Mouse (Mus musculus) neural tube, embryonic 11.5 days (tissue): ENCODE data around the gene Sephs1. TPM values are rescaled to one million over a fixed set of nuclear protein-coding genes. Genes with fewer than 3 reads are reported as not detected.
"Not testable (repeated sequence)": the region's sequence is repeated elsewhere in the genome, so short reads cannot be mapped to it uniquely, and the experiment has no call there.

Experiments used
- ATAC-seq: fragments of 200-750 bp; cut with Nextera tagmentation; 2 replicates; pipeline ENCODE4 v1.8.0; 2017; ENCODE audit warnings: moderate number of reproducible peaks, mild to moderate bottlenecking, moderate TSS enrichment, moderate library complexity; ENCODE audit not compliant: insufficient read depth, low FRiP score, low TSS enrichment
- DNase-seq: peaks from one replicate; pipeline ENCODE4 v3.0.0-alpha.2; 2015; ENCODE audit warnings: low spot score
- H3K27ac ChIP-seq: fragments of 300-500 bp; sonication (generic); 2 replicates; pipeline ENCODE4 v1.5.1; 2014; ENCODE audit warnings: low read depth, mild to moderate bottlenecking, low read length
- H3K27me3 ChIP-seq: fragments of 300-500 bp; sonication (generic); 2 replicates; pipeline ENCODE4 v1.6.1; 2014; ENCODE audit warnings: mild to moderate bottlenecking, low read length, mixed read lengths; ENCODE audit not compliant: control insufficient read depth, insufficient read depth
- H3K36me3 ChIP-seq: fragments of 300-500 bp; sonication (generic); 2 replicates; pipeline ENCODE4 v1.6.1; 2014; ENCODE audit warnings: mild to moderate bottlenecking, low read length, moderate library complexity, mixed read lengths; ENCODE audit not compliant: control insufficient read depth, insufficient read depth
- H3K4me1 ChIP-seq: fragments of 300-500 bp; sonication (generic); 2 replicates; pipeline ENCODE4 v1.6.1; 2014; ENCODE audit warnings: low read length, mixed read lengths; ENCODE audit not compliant: control insufficient read depth, insufficient read depth
- H3K4me2 ChIP-seq: fragments of 300-500 bp; sonication (generic); 2 replicates; pipeline ENCODE4 v1.6.1; 2014; ENCODE audit warnings: low read depth, mild to moderate bottlenecking, moderate library complexity
- H3K4me3 ChIP-seq: fragments of 300-500 bp; sonication (generic); 2 replicates; pipeline ENCODE4 v1.5.1; 2014; ENCODE audit warnings: low read depth, low read length
- H3K9ac ChIP-seq: fragments of 300-500 bp; sonication (generic); 2 replicates; pipeline ENCODE4 v1.6.1; 2014; ENCODE audit warnings: mild to moderate bottlenecking, low read length
- H3K9me3 ChIP-seq: fragments of 300-500 bp; sonication (generic); 2 replicates; pipeline ENCODE4 v1.6.1; 2016; ENCODE audit warnings: low read length; ENCODE audit not compliant: control insufficient read depth
- WGBS: fragments of 180-500 bp; shearing (Covaris S2); extraction: QIAGEN DNeasy Blood & Tissue Kit; methylation state at CpG from one replicate; pipeline ENCODE4 v1.1.7; 2014; 5-methylcytosine and 5-hydroxymethylcytosine counted together
- polyA plus RNA-seq: library from polyadenylated mRNA; unstranded; fragments of >200 nt; fragmentation: Nextera tagmentation; extraction: Ambion mirVana; gene quantifications from 2 replicates; pipeline ENCODE4 v1.2.1, GENCODE M21; 2014

The Sephs1 gene
- polyA plus RNA-seq, 1 experiment from 2014 or later = 126 TPM

DNA sequence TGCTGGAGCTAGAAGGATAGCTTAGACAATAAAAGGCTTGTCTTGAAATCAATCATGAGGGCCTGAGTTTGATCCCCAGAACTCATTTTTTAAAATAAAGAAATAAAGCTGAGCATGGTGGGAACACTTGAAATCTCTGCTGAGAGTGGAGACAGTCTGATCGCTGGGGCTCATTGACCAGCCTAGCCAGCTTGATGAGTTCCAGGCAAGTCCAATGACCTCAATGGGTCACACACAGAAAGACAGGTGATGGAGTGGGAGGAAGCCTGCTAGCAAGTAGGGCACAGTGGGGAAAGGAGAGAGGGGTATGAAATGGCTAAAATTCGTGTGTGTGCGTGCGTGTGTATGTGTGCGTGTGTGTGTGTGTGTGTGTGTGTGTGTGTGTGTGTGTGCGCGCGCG is 53.2 kb downstream of the Sephs1 start:
- ATAC-seq = no peak
- H3K9ac ChIP-seq = no peak overlapping the region
- H3K27ac ChIP-seq = no peak overlapping the region
- no peaks in the 10 kb centered on the region for H3K27me3 ChIP-seq
- H3K4me1 ChIP-seq = no peaks in the 10 kb centered on the region
- peaks cover 5% of the 10 kb centered on the region; the same call in 1 of the 2 replicates for H3K36me3 ChIP-seq
- H3K4me2 ChIP-seq = no peak overlapping the region
- no peak overlapping the region for H3K4me3 ChIP-seq
- H3K9me3 ChIP-seq = no peaks in the 10 kb centered on the region
- no peak for DNase-seq
- WGBS = 96% methylated on average over 9 of the region's 9 CpGs

DNA sequence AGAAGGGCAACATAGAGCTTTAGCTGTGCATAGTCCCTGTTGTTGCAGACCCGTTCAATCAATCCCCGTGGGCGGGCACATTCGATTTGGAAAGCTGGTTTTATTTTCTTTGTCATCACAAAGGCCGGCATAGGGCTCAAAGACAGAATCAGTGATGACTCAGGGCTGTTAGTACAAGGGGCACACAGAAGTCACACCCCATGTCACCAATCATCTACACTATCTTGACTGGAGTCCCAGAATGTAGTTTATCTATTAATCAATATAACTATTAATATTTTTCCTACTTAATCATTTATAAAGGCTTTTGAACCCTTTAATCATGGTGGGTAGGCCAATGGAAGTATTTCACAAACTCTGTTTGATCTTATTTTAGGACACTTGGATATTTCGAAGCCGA is 56.6 kb downstream of the Sephs1 start:
- no peak for ATAC-seq
- H3K4me2 ChIP-seq = no peak overlapping the region
- 94% methylated on average over 7 of the region's 7 CpGs for WGBS

DNA sequence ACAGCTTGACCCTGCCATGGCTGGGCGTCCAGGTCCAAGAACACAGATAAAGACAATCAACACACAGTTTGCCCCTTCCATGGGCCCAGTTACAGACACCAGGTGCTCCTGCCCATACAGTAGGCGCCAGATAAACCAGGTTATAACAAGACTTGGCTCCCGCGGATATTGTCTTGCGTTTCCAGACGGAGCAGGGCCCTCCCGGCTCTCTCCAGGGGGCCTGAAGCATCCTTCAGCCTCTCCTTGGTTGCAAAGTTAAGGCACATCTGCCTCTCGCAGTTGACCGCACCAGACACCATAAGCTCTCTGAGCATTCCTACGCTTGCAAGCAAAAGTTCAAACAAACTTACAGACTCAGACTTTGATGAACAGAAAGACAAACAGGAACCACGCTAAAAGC is 59.5 kb downstream of the Sephs1 start:
- no peak overlapping the region for H3K4me3 ChIP-seq
- H3K9ac ChIP-seq = no peak overlapping the region
- 88% methylated on average over 11 of the region's 11 CpGs for WGBS

More for the DNA sequence above, 56.6 kb downstream of the Sephs1 start:
- Histone ChIP-seq H3K9ac (no peak overlapping the region), H3K27ac (no peak overlapping the region), H3K36me3 (peaks cover 3% of the 10 kb centered on the region; the same call in 1 of the 2 replicates), H3K27me3 (no peaks in the 10 kb centered on the region), H3K4me3 (no peak overlapping the region), H3K9me3 (no peaks in the 10 kb centered on the region), H3K4me1 (no peaks in the 10 kb centered on the region)
- DNase-seq = no peak

DNA sequence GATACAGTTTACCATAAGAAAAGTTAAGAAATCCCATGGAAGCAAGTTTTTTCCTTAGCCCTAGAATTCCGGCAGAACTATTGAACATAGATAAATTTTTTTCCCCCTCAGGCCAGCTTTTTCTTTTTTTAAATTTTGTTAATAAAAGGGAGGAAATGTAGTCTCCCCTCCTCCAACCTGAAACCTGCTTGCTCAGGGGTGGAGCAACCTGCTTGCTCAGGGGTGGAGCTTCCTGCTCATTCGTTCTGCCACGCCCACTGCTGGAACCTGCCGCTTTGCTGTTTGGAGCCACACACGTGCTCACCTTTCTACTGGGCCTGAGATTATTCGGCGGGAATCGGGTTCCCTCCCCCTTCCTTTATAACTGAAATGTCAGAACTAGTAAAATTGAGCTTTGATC is 68.3 kb downstream of the Sephs1 start:
- H3K27me3 ChIP-seq, H3K36me3 ChIP-seq, H3K9me3 ChIP-seq, DNase-seq, H3K27ac ChIP-seq, H3K9ac ChIP-seq, H3K4me1 ChIP-seq, H3K4me2 ChIP-seq, ATAC-seq, H3K4me3 ChIP-seq: not testable (repeated sequence)
- WGBS = 85% methylated on average over 8 of the region's 8 CpGs

More for the DNA sequence above, 59.5 kb downstream of the Sephs1 start:
- no peaks in the 10 kb centered on the region for H3K4me1 ChIP-seq
- no peak overlapping the region for H3K27ac ChIP-seq
- H3K27me3 ChIP-seq = no peaks in the 10 kb centered on the region
- H3K36me3 ChIP-seq = peaks cover 3% of the 10 kb centered on the region; the same call in 1 of the 2 replicates
- H3K9me3 ChIP-seq = no peaks in the 10 kb centered on the region
- ATAC-seq (no peak), DNase-seq (no peak)
- no peak overlapping the region for H3K4me2 ChIP-seq

DNA sequence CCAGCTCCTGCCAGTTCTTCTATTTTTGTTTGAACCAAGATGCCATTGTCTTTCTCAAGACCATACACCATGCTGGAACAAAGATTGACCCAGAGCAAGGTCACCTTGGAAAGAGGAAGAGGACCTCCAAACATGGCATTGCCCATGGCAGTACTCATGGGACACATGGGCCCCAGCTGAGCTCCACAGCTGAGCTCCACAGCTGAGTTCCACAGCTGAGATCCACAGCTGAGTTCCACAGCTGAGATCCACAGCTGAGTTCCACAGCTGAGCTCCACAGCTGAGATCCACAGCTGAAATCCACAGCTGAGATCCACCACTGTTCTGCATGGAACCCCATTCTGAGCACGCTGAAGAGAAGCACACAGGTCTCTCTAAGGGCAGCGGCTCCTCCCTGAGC is 69.6 kb downstream of the Sephs1 start:
- no peak overlapping the region for H3K27ac ChIP-seq
- no peaks in the 10 kb centered on the region for H3K36me3 ChIP-seq
- H3K9ac ChIP-seq = no peak overlapping the region
- no peak overlapping the region for H3K4me2 ChIP-seq
- no peak for ATAC-seq
- no peaks in the 10 kb centered on the region for H3K4me1 ChIP-seq
- no peaks in the 10 kb centered on the region for H3K9me3 ChIP-seq
- H3K27me3 ChIP-seq = no peaks in the 10 kb centered on the region
- no peak overlapping the region for H3K4me3 ChIP-seq
- DNase-seq = no peak
- 98% methylated on average over 2 of the region's 2 CpGs for WGBS

DNA sequence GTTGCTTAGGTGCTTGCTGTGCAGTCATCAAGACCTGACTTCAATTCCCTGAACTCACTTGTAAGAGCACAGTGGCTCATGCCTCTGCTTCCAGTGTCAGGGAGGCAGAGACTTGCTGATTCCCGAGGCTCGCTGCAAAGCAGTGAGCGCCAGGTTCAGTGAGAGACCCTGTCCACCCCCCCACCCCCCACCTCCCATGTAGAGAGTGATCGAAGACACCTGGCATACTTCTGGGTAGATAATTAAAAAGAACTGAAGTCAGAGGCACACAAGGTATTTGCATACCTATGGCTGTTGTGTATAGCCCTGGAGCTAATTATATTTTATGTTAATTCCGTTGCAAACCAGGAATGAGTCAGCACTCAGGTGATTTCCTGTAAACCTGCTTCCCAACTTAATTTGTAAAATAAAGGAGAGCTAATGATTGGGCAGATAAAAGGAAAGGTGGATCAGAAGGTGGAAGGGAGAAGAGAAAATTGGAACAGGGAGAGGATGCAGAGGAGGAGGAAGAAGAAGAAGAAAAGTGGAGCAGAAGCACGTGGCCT is 72.9 kb downstream of the Sephs1 start:
- no peak overlapping the region for H3K4me2 ChIP-seq
- H3K27me3 ChIP-seq = no peaks in the 10 kb centered on the region
- no peak overlapping the region for H3K4me3 ChIP-seq
- WGBS = 94% methylated on average over 6 of the region's 6 CpGs
- H3K9me3 ChIP-seq = no peaks in the 10 kb centered on the region
- no peak overlapping the region for H3K27ac ChIP-seq
- ATAC-seq (no peak), DNase-seq (no peak)
- no peak overlapping the region for H3K9ac ChIP-seq
- H3K36me3 ChIP-seq = no peaks in the 10 kb centered on the region
- H3K4me1 ChIP-seq = no peaks in the 10 kb centered on the region

DNA sequence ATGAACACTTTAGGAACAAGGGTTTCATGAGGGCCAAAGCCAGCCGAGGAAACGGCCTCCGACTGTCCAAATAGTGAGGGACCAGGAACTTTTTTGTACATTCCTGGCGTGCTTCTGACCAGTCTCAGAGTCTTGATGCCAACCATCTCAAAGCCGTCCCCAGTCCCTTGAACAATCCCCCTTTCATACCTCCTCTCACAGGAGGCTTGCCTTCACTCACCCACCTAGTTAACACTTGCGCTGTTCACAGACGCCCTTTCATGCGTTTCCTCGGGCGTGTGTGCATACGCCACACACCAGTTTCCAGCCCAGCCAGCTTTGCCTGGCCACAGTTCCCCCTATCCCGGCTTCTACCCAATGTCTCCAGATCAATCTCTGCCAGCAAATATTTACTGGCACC is 76.7 kb downstream of the Sephs1 start:
- Histone ChIP-seq H3K9me3 (no peaks in the 10 kb centered on the region), H3K4me3 (no peak overlapping the region), H3K27ac (no peak overlapping the region), H3K27me3 (no peaks in the 10 kb centered on the region), H3K9ac (no peak overlapping the region), H3K4me2 (no peak overlapping the region), H3K4me1 (no peaks in the 10 kb centered on the region), H3K36me3 (no peaks in the 10 kb centered on the region)
- 89% methylated on average over 12 of the region's 12 CpGs for WGBS
- DNase-seq (no peak), ATAC-seq (no peak)

Other genes with a start within 250 kb of the Sephs1 start
- gene Prpf18, start 229.5 kb upstream of the Sephs1 start, polyA plus RNA-seq = 48.6 and 51.6 TPM in 2 replicates
- gene Bend7, start 163.7 kb upstream of the Sephs1 start, polyA plus RNA-seq = 3.9 and 4.0 TPM in 2 replicates
- 39.5 and 41.7 TPM in 2 replicates for gene Phyh, start 37.5 kb downstream of the Sephs1 start, polyA plus RNA-seq
- gene Ucma, start 94.6 kb downstream of the Sephs1 start, polyA plus RNA-seq = 0.34 and 0.42 TPM in 2 replicates
- gene Mcm10, start 131.2 kb downstream of the Sephs1 start, polyA plus RNA-seq = 44.4 and 50.0 TPM in 2 replicates
- 5.0 and 5.7 TPM in 2 replicates for gene Optn, start 182.5 kb downstream of the Sephs1 start, polyA plus RNA-seq